Mouse (Mus musculus): ENCODE data around the gene Megf9.

Gene Megf9

DNA sequence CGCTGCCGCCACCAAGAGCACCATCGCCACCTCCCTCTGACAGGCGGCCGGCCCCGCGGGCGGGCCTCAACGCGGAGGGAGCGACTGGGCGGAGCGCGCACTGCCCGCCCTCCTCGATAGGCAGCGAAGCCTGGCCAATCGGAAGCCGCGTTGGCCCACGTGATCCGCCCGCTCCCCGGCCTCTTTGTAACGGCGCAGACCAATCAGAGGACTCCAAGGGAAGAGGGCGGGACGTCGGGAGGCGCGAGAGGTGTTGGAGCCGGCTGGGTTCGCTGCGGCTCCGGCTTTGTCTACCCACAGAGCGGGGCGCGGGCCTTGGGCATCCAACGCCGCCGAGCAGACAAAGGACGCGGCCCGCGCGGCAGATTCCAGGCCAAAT is at the start of gene Megf9:
Gene Megf9, minus strand, starts transcription at position 105 of the 379 bp plus-strand sequence.
- Histone ChIP-seq H3K36me3 (ENCODE audit: control insufficient read depth, insufficient read depth, low read length, poor library complexity, severe bottlenecking) (no peaks in the 10 kb centered on the region), H3K27me3 (ENCODE audit: control insufficient read depth, insufficient read depth, low read length, poor library complexity, severe bottlenecking) (no peaks in the 10 kb centered on the region)
- DNase-seq (ENCODE audit: low read depth, low spot score): peak; percentile 98

DNA sequence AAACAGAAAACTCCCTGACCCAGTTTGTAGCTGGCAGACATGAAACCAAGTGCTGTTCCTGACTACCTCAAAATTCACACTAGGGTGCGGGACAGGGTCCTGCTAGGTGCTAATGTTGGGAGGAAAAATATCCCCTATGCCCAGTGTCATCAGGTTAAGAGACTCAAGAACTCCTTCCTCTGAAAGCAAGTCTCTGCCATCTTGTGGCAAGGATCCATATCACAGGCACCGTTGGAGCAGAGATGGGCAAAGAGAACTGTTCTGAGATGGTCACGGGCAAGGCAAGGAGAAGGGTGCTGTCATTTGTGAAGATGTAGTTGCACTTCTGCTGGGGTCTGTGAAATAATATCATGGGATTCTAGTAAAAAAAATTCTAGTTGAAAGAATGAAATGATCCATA is 44.9 kb upstream of the Megf9 start:
- Histone ChIP-seq H3K27me3 (ENCODE audit: control insufficient read depth, insufficient read depth, low read length, poor library complexity, severe bottlenecking) (no peaks in the 10 kb centered on the region), H3K36me3 (ENCODE audit: control insufficient read depth, insufficient read depth, low read length, poor library complexity, severe bottlenecking) (no peaks in the 10 kb centered on the region)
- DNase-seq (ENCODE audit: low read depth, low spot score): peak; percentile 9

DNA sequence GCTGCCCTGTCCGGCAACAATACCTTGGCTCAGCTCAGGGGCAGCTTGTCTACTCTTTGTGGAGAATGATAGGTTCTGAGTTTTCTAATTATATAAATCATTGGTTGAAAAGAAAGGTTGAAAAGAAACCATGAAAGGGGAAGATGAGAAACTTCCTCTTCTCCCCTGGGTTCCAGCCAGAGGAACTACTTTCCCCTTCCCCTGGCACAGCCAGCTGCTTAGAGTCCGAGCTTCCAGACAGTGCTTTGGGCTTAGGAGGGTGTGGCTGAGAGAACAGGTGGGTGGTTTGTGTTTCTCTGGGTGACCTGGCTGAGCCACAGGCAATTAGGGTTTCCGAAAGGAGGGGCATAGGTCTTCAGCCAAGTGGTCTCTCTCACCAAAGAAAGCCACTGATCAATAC is 43.5 kb upstream of the Megf9 start:
- Histone ChIP-seq H3K36me3 (ENCODE audit: control insufficient read depth, insufficient read depth, low read length, poor library complexity, severe bottlenecking) (no peaks in the 10 kb centered on the region), H3K27me3 (ENCODE audit: control insufficient read depth, insufficient read depth, low read length, poor library complexity, severe bottlenecking) (no peaks in the 10 kb centered on the region)
- no peak for DNase-seq (ENCODE audit: low read depth, low spot score)

DNA sequence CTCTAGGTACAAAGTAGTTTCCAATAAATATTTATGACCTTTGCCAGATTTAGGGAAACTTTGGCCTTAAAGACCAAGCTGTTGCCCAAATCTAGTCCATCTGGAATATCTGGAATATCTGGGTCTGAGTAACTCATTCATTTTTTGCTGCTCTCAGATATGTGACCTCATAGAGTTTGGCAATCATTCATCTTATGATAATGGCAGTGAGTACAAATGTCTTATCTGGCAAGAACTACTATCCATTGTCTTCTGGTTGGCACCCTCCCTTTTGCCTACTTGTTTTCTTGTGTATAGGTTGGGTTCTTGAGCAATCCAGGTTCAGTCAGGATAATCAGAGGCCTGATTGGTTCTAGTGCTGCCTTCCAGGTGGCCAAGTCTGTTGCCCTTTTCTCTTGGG is 41.3 kb upstream of the Megf9 start:
- Histone ChIP-seq H3K27me3 (ENCODE audit: control insufficient read depth, insufficient read depth, low read length, poor library complexity, severe bottlenecking) (no peaks in the 10 kb centered on the region), H3K36me3 (ENCODE audit: control insufficient read depth, insufficient read depth, low read length, poor library complexity, severe bottlenecking) (no peaks in the 10 kb centered on the region)
- DNase-seq (ENCODE audit: low read depth, low spot score): no peak

DNA sequence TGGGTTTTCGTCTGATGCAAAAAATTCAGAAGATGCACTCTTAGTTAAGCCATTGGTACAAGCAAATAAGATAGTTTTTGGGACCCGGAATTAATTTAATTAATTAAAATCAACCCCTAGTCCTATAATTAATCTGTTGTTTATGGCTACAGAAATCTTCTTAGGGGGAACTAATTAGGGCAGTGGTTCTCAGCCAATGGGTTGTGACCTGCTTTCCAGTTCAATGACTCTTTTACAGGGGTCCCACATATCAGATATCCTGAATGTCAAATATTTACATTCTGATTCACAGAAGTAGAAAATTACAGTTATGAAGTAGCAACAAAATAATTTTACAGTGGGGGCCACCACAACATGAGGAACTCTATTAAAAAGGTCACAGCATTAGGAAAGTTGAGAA is 39.1 kb upstream of the Megf9 start:
- H3K36me3 ChIP-seq (ENCODE audit: control insufficient read depth, insufficient read depth, low read length, poor library complexity, severe bottlenecking): no peaks in the 10 kb centered on the region
- no peak for DNase-seq (ENCODE audit: low read depth, low spot score)
- H3K27me3 ChIP-seq (ENCODE audit: control insufficient read depth, insufficient read depth, low read length, poor library complexity, severe bottlenecking): no peaks in the 10 kb centered on the region

DNA sequence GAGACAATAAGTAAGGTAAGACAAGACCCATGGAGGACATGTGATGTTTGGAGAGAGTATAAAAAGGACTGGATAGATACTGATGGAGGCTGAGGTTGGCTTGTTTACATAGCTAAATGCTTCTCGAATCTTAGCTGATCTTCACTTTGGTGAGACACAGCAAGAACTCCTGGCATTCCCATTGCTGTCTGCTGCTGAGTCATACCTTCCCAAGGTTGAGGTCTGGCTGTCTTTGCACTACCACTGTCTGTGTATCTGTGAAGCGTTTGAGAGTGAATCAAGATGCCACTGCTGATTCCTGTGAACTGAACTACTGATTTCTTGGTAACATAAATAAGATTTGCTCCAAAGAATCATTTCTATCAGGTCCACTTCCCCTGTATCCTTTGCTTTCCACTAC is 19.1 kb upstream of the Megf9 start:
- no peak for DNase-seq (ENCODE audit: low read depth, low spot score)
- Histone ChIP-seq H3K36me3 (ENCODE audit: control insufficient read depth, insufficient read depth, low read length, poor library complexity, severe bottlenecking) (no peaks in the 10 kb centered on the region), H3K27me3 (ENCODE audit: control insufficient read depth, insufficient read depth, low read length, poor library complexity, severe bottlenecking) (no peaks in the 10 kb centered on the region)

DNA sequence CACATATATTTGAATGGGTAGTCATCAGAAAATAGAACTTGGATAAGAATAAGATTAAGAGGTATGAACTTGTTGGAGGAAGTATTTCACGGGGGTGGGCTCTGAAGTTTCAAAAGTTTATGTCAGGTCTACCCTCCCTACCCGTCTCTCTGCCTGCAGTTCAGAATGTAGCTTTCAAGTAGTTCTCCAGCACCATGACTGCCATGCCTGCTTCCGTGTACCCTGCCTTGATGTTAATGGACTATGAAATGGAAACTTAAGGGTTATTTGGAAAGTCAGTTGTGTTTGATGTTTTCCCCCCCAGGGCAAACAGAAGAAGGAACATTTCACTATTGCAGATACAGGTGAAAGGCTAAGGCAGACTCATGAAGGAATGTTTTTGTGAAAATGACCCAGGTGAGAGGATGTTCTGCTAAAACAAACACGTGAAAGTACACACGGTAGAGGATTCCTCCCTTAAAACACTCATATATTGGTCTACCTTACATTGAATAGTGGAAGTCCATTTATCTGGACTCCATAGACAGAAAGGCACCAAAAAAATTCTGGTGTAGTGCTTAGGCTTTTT is 18.5 kb upstream of the Megf9 start:
- Histone ChIP-seq H3K36me3 (ENCODE audit: control insufficient read depth, insufficient read depth, low read length, poor library complexity, severe bottlenecking) (no peaks in the 10 kb centered on the region), H3K27me3 (ENCODE audit: control insufficient read depth, insufficient read depth, low read length, poor library complexity, severe bottlenecking) (no peaks in the 10 kb centered on the region)
- no peak for DNase-seq (ENCODE audit: low read depth, low spot score)

DNA sequence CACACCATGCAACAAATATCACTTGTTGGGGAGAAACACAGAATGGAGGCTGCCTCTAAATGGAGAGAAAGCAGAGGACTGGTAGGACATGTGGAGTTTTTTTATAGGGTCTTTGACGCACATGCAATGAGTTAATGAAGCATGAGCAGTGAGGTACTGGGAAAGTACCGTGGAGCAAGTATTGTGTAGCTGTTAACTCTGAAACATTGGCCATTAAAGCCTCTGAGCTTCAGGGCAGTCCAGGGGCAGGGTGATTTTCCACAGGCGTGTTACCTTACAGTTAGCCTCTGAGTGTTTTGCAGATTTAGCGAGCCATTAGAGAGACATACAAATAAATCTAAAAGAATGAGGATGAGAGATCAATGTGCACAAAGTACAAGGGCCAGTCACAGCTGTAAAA is 17.3 kb upstream of the Megf9 start:
- H3K36me3 ChIP-seq (ENCODE audit: control insufficient read depth, insufficient read depth, low read length, poor library complexity, severe bottlenecking): no peaks in the 10 kb centered on the region
- no peaks in the 10 kb centered on the region; the same call in 1 of the 2 replicates for H3K27me3 ChIP-seq (ENCODE audit: control insufficient read depth, insufficient read depth, low read length, poor library complexity, severe bottlenecking)
- no peak for DNase-seq (ENCODE audit: low read depth, low spot score)

DNA sequence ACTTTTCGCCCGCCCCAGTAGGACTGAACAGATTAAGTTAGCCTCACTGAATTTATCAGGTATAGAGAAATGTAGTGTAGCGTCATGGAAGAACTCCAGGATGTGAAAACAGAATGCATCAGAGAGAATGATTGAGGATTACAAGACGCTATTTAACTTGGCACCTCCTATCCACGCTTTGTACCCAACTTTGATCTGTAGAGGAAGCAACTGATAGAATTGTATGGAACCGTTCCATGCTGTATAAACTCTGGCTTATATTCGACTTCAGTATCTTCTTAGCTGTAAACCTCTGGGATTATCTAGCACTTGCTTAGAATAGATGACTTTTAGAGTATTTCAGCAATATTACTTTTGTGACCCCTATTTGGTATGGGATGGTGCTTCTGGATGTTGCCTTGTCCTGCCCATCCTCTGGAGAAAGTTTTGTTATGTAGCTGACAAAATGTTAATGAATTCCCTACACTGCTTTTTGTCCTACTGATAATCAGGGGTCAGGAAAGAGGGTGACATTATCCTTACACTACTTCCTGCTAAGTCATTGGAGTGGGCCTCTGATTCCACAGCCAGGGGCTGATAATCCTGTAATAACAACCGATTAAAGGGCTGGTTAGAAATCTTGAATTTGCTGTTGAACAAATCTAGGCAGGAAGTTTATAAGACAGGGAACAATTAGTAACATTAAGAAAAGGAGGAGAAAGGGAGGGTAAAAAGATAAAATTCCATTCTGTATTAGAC is 12.8 kb upstream of the Megf9 start:
- Histone ChIP-seq H3K36me3 (ENCODE audit: control insufficient read depth, insufficient read depth, low read length, poor library complexity, severe bottlenecking) (no peaks in the 10 kb centered on the region), H3K27me3 (ENCODE audit: control insufficient read depth, insufficient read depth, low read length, poor library complexity, severe bottlenecking) (no peaks in the 10 kb centered on the region; the same call in 1 of the 2 replicates)
- no peak for DNase-seq (ENCODE audit: low read depth, low spot score)

DNA sequence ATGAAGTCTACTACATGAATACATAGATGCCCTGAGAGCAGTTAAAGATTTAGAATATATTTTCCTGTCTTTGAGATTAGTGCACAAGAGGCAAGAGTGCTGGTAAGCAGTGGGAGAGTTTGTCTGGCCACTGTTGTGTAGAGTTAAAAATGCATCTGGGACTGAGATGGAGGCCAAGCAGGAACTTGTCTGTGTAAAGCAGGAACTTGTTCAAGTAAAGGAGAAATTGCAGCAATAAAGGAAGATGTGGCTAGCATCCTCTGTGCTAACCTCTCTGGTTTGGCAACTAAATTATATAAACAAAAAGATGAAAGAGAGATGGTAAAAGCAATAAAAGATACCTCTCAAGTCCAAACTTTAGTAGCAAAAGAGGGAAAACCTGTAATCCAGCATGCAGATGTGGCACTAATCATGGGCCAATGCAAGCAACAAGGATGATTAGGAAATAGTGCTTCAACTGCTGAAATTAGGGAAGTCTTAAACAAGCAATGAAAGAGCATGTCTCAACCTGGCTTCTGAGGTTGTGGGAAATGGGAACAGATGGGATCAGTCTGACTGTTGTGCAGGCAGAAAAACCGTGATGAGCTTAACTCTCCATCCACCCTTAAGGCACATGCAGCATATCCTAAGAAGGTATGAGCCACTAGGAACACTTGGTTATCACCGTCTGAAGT is 11.2 kb upstream of the Megf9 start:
- Histone ChIP-seq H3K27me3 (ENCODE audit: control insufficient read depth, insufficient read depth, low read length, poor library complexity, severe bottlenecking) (no peaks in the 10 kb centered on the region; the same call in 1 of the 2 replicates), H3K36me3 (ENCODE audit: control insufficient read depth, insufficient read depth, low read length, poor library complexity, severe bottlenecking) (no peaks in the 10 kb centered on the region)
- no peak for DNase-seq (ENCODE audit: low read depth, low spot score)

DNA sequence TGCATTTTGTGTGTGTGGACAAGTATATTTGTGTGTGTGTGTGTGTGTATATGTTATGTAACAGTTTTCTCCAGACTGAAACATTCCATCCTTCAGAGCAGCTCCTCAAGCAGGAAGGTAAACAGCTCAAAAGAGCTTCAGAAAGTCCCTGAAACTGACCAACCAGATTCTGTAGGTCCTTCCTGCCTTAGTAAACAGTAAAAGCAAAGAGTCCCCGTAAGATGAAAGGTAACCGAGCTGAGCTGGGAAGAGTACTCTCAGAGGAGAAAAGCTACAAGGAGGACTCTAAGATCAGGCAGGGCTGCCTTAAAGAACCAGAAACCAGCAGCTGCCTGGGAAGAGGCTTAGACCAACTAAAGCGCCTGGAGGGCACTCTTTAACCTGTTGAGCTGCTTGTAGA is 9.6 kb upstream of the Megf9 start:
- Histone ChIP-seq H3K27me3 (ENCODE audit: control insufficient read depth, insufficient read depth, low read length, poor library complexity, severe bottlenecking) (no peaks in the 10 kb centered on the region; the same call in 1 of the 2 replicates), H3K36me3 (ENCODE audit: control insufficient read depth, insufficient read depth, low read length, poor library complexity, severe bottlenecking) (no peaks in the 10 kb centered on the region)
- DNase-seq (ENCODE audit: low read depth, low spot score): no peak

DNA sequence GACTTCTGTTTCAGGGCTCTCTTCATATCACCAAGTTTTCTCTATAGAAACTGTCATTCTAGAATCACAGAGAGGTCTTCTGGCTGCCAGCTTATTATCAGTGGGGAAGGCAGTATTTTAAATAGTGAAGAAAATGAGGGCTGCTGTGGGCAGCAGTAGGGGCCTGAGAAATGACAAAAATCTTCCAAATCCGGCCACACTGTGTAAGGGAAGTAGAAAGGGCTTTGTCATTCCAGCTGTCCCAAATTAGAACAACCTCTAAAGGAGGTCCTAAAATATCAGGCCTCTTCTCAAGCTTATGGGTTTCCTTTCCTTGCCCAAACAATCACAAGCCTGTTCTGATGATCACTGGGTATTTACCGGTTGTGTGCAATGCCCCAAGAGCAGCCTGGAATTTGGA is 7.6 kb upstream of the Megf9 start:
- H3K27me3 ChIP-seq (ENCODE audit: control insufficient read depth, insufficient read depth, low read length, poor library complexity, severe bottlenecking): no peaks in the 10 kb centered on the region
- DNase-seq (ENCODE audit: low read depth, low spot score): no peak
- no peaks in the 10 kb centered on the region for H3K36me3 ChIP-seq (ENCODE audit: control insufficient read depth, insufficient read depth, low read length, poor library complexity, severe bottlenecking)

DNA sequence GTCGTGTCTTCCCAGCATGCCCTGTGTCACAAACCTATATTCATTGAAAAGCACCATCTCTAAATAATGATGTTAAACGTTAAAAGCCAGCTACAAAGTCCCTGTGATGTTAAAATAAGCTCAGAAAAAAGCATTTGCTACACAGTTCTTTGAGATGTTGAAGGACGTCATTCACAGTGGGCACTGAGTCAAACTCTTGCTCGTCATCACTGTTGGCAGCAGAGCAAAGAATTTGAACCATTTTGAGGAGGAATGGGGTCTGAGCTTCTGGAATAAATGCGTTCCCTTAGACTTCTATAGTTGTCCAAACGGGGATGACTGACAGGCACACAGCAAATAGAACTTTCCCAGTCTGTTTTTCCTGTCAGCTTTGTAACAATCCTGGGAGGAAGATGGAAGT is 5.9 kb upstream of the Megf9 start:
- no peak for DNase-seq (ENCODE audit: low read depth, low spot score)
- Histone ChIP-seq H3K36me3 (ENCODE audit: control insufficient read depth, insufficient read depth, low read length, poor library complexity, severe bottlenecking) (no peaks in the 10 kb centered on the region), H3K27me3 (ENCODE audit: control insufficient read depth, insufficient read depth, low read length, poor library complexity, severe bottlenecking) (no peaks in the 10 kb centered on the region)

DNA sequence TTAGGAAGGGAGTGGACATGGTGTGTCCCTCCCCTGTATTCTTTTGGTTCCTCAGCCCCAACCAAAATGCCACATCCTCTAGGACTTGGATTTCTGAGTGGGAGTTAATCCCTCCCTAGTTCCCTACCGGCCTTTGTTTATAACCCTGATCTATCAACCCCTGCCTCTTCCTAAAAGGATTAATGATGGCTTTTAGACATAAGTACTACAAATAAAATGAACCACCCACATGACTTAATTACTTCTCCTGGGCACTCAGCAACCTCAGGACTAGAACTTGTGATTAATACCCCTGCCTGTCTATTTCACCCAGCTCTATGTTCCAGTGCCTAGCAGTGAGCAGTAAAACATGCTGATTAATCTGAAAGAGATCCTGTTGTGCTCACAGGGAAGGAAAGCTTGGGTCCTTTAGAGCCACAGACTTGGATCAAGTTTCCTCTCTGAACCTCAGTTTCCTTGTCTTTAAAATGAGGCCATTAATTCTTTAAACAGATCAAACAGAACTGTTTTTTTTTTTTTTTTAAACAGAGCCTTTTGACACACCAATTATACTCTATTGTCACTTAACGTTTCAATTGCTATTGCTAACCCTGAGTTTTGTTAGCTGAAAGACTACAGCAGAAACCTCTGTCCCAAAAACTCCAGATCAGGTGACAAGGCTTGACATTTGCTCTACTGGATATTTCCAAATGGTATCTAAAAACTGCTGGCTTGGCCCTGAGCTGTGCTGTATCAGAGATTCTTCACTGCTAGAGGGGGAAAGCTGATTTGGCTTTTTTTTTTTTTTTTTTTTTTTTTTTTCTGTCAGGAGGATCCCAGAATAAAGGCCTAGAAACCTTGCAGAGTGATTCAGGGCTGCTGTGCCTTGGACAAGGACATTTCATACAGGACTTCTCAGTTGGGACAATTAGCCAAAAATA is 2.1 kb upstream of the Megf9 start:
- no peak for DNase-seq (ENCODE audit: low read depth, low spot score)
- H3K36me3 ChIP-seq (ENCODE audit: control insufficient read depth, insufficient read depth, low read length, poor library complexity, severe bottlenecking): no peaks in the 10 kb centered on the region
- no peaks in the 10 kb centered on the region for H3K27me3 ChIP-seq (ENCODE audit: control insufficient read depth, insufficient read depth, low read length, poor library complexity, severe bottlenecking)
